Mouse (Mus musculus) spleen, adult 10 weeks (tissue): ENCODE data around the gene Adgrb2. TPM values are rescaled to one million over a fixed set of nuclear protein-coding genes. Genes with fewer than 3 reads are reported as not detected.

Source experiments
- polyA plus RNA-seq: library from polyadenylated mRNA; stranded (reverse); fragments of 350-450 nt; fragmentation: Illumina TruSeq; extraction: RNeasy Lipid Tissue Mini Kit (QIAGEN cat#74804); gene quantifications from one replicate; pipeline ENCODE4 v1.2.3, GENCODE M21; 2015; ENCODE audit warnings: low replicate concordance; ENCODE audit not compliant: insufficient read depth

The Adgrb2 gene
- polyA plus RNA-seq, result 0.79 TPM

GRCm38 (mm10) chr4:129984421-129985061, at the start of gene Adgrb2:
Adgrb2 (plus strand) TSS chr4:129984870.

GRCm38 (mm10) chr4:130047331-130048202, 62.9 kb downstream of the Adgrb2 start, which contains the start of gene Col16a1:
Col16a1 (plus strand) TSS chr4:130047840.

Other genes with a start within 250 kb of the Adgrb2 start
- 141 TPM for gene Khdrbs1, start 242.6 kb upstream of the Adgrb2 start, polyA plus RNA-seq
- 613 TPM for gene Ptp4a2, start 173.7 kb upstream of the Adgrb2 start, polyA plus RNA-seq
- gene Spocd1, start 55.6 kb upstream of the Adgrb2 start, polyA plus RNA-seq, result not detected
- 4.1 TPM for gene Col16a1, start 63.0 kb downstream of the Adgrb2 start, polyA plus RNA-seq
- 18.7 TPM for gene Pef1, start 117.7 kb downstream of the Adgrb2 start, polyA plus RNA-seq
- not detected for gene Hcrtr1, start 154.5 kb downstream of the Adgrb2 start, polyA plus RNA-seq
- gene Tinagl1, start 190.3 kb downstream of the Adgrb2 start, polyA plus RNA-seq, result 21.0 TPM
- gene Gm853, start 237.5 kb downstream of the Adgrb2 start, polyA plus RNA-seq, result not detected